Mouse (Mus musculus) central nervous system, embryonic 11.5 days (tissue): Measurements from ENCODE around the gene Cacna1b. TPM values are rescaled to one million over a fixed set of nuclear protein-coding genes. Genes with fewer than 3 reads are reported as not detected.

ENCODE experiments used
- polyA plus RNA-seq: library from polyadenylated mRNA; depleted of rRNA; stranded (reverse); fragments of >200 nt; gene quantifications from 2 replicates; pipeline ENCODE4 v1.2.3, GENCODE M21; 2012; rRNA removed

Cacna1b gene
- 11.3 and 17.0 TPM in 2 replicates for polyA plus RNA-seq

DNA sequence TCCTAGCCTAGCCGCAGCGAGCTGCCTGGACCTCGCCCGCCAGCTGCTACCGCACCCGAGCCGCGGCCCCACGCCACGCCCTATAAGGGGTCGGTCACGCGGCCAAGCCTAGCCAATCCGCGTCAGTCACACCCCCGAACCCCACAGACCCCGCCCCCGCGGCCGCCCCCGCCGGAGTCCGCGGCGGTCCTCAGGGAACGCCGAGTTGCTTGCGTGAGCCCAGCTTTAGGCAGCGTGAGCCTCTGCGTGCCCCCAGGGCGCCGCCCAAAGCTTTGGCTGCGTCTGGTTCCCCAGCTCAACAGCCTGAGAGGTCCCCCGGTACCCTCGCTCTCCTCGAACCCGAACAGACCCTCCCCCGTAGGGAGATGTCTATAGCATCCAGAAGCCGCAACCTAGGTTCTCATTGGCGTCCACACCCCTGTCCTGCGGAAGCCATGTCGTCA lies at the start of gene Cacna1b:
TSS of gene Cacna1b (minus strand) at position 38 of the 443 bp plus-strand sequence.

Other genes starting within 250 kb of the Cacna1b start
- 135 and 165 TPM in 2 replicates for gene Ehmt1, start 156.5 kb upstream of the Cacna1b start, polyA plus RNA-seq
- gene Arrdc1, start 172.1 kb upstream of the Cacna1b start, polyA plus RNA-seq = 14.4 and 29.8 TPM in 2 replicates
- 40.0 and 44.2 TPM in 2 replicates for gene Zmynd19, start 186.6 kb upstream of the Cacna1b start, polyA plus RNA-seq
- 25.0 and 41.0 TPM in 2 replicates for gene Dph7, start 199.2 kb upstream of the Cacna1b start, polyA plus RNA-seq
- gene Mrpl41, start 211.9 kb upstream of the Cacna1b start, polyA plus RNA-seq = 92.1 and 109 TPM in 2 replicates
- gene Pnpla7, start 212.9 kb upstream of the Cacna1b start, polyA plus RNA-seq = 6.2 and 8.3 TPM in 2 replicates